Mouse (Mus musculus) embryonic facial prominence, embryonic 14.5 days (tissue): Measurements from ENCODE around the gene Igsf8. TPM values are rescaled to one million over a fixed set of nuclear protein-coding genes. Genes with fewer than 3 reads are reported as not detected.

Experiments used
- ATAC-seq: fragments of 200-750 bp; cut with Nextera tagmentation; 2 replicates; pipeline ENCODE4 v1.8.0; 2017; ENCODE audit warnings: low read depth, moderate number of reproducible peaks, moderate TSS enrichment
- DNase-seq: peaks from one replicate; pipeline ENCODE4 v3.0.0-alpha.2; 2015; ENCODE audit warnings: low spot score
- H3K27ac ChIP-seq: fragments of 300-500 bp; sonication (generic); replicated peaks from 2 replicates; pipeline ENCODE4 v1.5.1; 2014; ENCODE audit warnings: low read depth, mild to moderate bottlenecking, low read length, moderate library complexity
- H3K27me3 ChIP-seq: fragments of 300-500 bp; sonication (generic); replicated peaks from 2 replicates; pipeline ENCODE4 v1.6.1; 2014; ENCODE audit warnings: low read length; ENCODE audit not compliant: control insufficient read depth, insufficient read depth
- H3K36me3 ChIP-seq: fragments of 300-500 bp; sonication (generic); 2 replicates; pipeline ENCODE4 v1.6.1; 2014; ENCODE audit warnings: low read length, mixed read lengths; ENCODE audit not compliant: control insufficient read depth, insufficient read depth
- H3K4me1 ChIP-seq: fragments of 300-500 bp; sonication (generic); 2 replicates; pipeline ENCODE4 v1.6.1; 2014; ENCODE audit warnings: antibody characterized with exemption, low read length; ENCODE audit not compliant: control insufficient read depth, insufficient read depth
- H3K4me2 ChIP-seq: fragments of 300-500 bp; sonication (generic); 2 replicates; pipeline ENCODE4 v1.6.1; 2014; ENCODE audit warnings: low read depth, mild to moderate bottlenecking, low read length, moderate library complexity, mixed read lengths
- H3K4me3 ChIP-seq: fragments of 300-500 bp; sonication (generic); 2 replicates; pipeline ENCODE4 v1.5.1; 2014; ENCODE audit warnings: low read depth, mild to moderate bottlenecking, low read length
- H3K9ac ChIP-seq: fragments of 300-500 bp; sonication (generic); 2 replicates; pipeline ENCODE4 v1.6.1; 2014; ENCODE audit warnings: low read depth, mild to moderate bottlenecking, low read length, moderate library complexity, mixed read lengths
- H3K9me3 ChIP-seq: fragments of 300-500 bp; sonication (generic); 2 replicates; pipeline ENCODE4 v1.6.1; 2016; ENCODE audit warnings: low read length; ENCODE audit not compliant: control insufficient read depth
- WGBS: fragments of 180-500 bp; shearing (Covaris S2); extraction: QIAGEN DNeasy Blood & Tissue Kit; methylation state at CpG from one replicate; pipeline ENCODE4 v1.1.7; 2014; 5-methylcytosine and 5-hydroxymethylcytosine counted together
- polyA plus RNA-seq: library from polyadenylated mRNA; unstranded; fragments of >200 nt; fragmentation: Nextera tagmentation; extraction: Ambion mirVana; gene quantifications from 2 replicates; pipeline ENCODE4 v1.2.1, GENCODE M21; 2014

Gene Igsf8
- polyA plus RNA-seq, 1 experiment from 2014 or later = 57.2 TPM

- ATAC-seq (no peak), DNase-seq (no peak)
- Histone ChIP-seq H3K4me3 (no peak overlapping the region), H3K4me2 (no peak overlapping the region), H3K36me3 (no peaks in the 10 kb centered on the region), H3K27me3 (no peaks in the 10 kb centered on the region), H3K9me3 (no peaks in the 10 kb centered on the region), H3K4me1 (no peaks in the 10 kb centered on the region), H3K9ac (no peak overlapping the region), H3K27ac (no peak overlapping the region)
- WGBS = 77% methylated on average over 14 of the region's 16 CpGs
Measured at GRCm38 (mm10) chr1:172279768-172280509, 18.5 kb downstream of the Igsf8 start.

- ATAC-seq (no peak), DNase-seq (no peak)
- no peak overlapping the region for H3K4me2 ChIP-seq
- no peaks in the 10 kb centered on the region for H3K9me3 ChIP-seq
- no peaks in the 10 kb centered on the region for H3K4me1 ChIP-seq
- 81% methylated on average over 10 of the region's 10 CpGs for WGBS
- H3K9ac ChIP-seq = no peak overlapping the region
- no peak overlapping the region for H3K27ac ChIP-seq
- H3K36me3 ChIP-seq = no peaks in the 10 kb centered on the region
- H3K27me3 ChIP-seq = no peaks in the 10 kb centered on the region
- no peak overlapping the region for H3K4me3 ChIP-seq
Measured at GRCm38 (mm10) chr1:172281522-172282254, 20.2 kb downstream of the Igsf8 start.

- no peaks in the 10 kb centered on the region for H3K4me1 ChIP-seq
- ATAC-seq (no peak), DNase-seq (no peak)
- H3K4me3 ChIP-seq = no peak overlapping the region
- H3K4me2 ChIP-seq = no peak overlapping the region
- H3K36me3 ChIP-seq = no peaks in the 10 kb centered on the region
- 94% methylated on average over 6 of the region's 6 CpGs for WGBS
- no peaks in the 10 kb centered on the region for H3K27me3 ChIP-seq
- H3K27ac ChIP-seq = no peak overlapping the region
- H3K9me3 ChIP-seq = no peaks in the 10 kb centered on the region
- no peak overlapping the region for H3K9ac ChIP-seq
Measured at GRCm38 (mm10) chr1:172283073-172283472, 21.6 kb downstream of the Igsf8 start.

- DNase-seq (no peak), ATAC-seq (no peak)
- Histone ChIP-seq H3K4me3 (no peak overlapping the region), H3K36me3 (no peaks in the 10 kb centered on the region), H3K27ac (no peak overlapping the region), H3K9me3 (no peaks in the 10 kb centered on the region), H3K4me1 (no peaks in the 10 kb centered on the region), H3K9ac (no peak overlapping the region), H3K27me3 (no peaks in the 10 kb centered on the region), H3K4me2 (no peak overlapping the region)
- WGBS = 83% methylated on average over 14 of the region's 14 CpGs
Measured at GRCm38 (mm10) chr1:172284221-172284620, 22.8 kb downstream of the Igsf8 start.

DNA sequence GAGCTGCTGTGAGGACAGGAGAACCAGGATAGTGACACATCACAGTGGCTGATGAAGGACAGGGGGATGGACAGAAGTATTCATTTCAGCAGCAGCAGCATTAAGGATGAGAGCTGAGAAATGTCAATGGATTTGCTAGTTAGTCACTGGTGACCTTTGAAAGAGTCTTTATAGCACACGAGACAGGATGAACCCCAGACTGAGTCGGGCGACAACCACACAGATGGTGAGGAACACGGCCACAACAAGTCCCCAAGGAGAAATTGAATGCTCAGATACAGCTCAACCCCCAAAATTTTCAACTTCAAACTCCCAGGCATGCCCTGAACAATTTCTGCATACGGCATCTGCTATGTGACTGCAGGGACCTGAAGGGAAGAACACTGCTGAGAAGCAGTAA lies 25.3 kb downstream of the Igsf8 start:
- Histone ChIP-seq H3K9ac (no peak overlapping the region), H3K27ac (no peak overlapping the region), H3K4me2 (no peak overlapping the region), H3K4me3 (no peak overlapping the region), H3K4me1 (no peaks in the 10 kb centered on the region), H3K36me3 (no peaks in the 10 kb centered on the region), H3K27me3 (no peaks in the 10 kb centered on the region), H3K9me3 (no peaks in the 10 kb centered on the region)
- ATAC-seq (no peak), DNase-seq (no peak)
- WGBS = 82% methylated on average over 5 of the region's 5 CpGs

DNA sequence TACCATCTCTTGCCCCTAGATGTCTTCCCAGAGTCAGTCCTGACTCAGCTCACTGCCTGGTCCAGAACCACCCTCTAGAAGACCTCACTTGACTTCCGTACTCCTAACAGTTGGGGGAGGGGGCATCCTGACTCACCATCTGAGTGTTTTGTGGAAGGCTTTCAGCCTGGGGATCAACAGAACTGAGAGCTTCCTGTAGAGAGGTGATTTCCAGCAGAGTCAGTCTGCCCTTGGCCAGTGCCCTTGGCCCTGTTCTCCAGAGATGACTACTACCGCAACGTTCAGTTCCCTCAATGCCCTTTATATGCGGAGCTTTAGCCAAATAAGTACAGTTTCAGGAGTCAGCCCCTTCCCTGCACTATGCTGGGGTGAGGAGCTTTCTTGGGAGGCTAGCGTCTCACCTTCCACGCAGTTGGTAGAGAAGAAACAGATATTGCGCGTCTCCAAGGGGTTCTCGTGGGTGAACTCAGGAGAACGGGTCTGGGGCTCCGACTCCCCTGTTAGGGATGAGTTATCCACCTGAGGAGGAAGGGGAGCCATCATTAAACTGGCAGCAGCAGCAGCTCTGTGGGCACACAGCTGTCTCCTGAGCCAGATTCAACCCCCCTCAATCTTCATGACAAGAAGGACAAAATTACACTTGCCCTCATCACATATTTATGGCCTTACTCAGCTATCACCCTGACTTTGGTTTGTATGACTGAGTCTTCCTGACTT lies 27.6 kb downstream of the Igsf8 start:
- no peaks in the 10 kb centered on the region for H3K4me1 ChIP-seq
- WGBS = 88% methylated on average over 11 of the region's 11 CpGs
- ATAC-seq (no peak), DNase-seq (no peak)
- no peak overlapping the region for H3K4me2 ChIP-seq
- H3K9ac ChIP-seq = no peak overlapping the region
- H3K36me3 ChIP-seq = no peaks in the 10 kb centered on the region
- no peaks in the 10 kb centered on the region for H3K9me3 ChIP-seq
- no peaks in the 10 kb centered on the region for H3K27me3 ChIP-seq
- no peak overlapping the region for H3K4me3 ChIP-seq
- no peak overlapping the region for H3K27ac ChIP-seq

DNA sequence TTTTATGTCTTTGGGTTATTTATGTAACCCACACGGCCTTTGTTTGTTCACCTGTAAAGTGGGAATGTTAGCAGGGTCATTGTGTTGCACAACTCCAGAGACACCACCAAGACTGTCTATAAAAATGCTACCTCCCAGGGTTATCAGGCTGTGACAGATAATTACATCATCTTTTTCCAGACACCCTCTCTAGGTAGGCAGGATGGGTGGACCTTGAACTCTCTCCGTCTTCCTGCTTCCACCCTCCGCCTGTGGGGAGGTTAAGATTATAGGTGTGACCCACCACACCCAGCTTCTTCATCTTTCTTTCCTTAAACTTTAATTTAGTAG lies 28.1 kb downstream of the Igsf8 start:
- ATAC-seq (no peak), DNase-seq (no peak)
- no peak overlapping the region for H3K9ac ChIP-seq
- H3K4me1 ChIP-seq = peaks cover 3% of the 10 kb centered on the region; the same call in 1 of the 2 replicates
- H3K4me3 ChIP-seq = no peak overlapping the region
- no peak overlapping the region for H3K4me2 ChIP-seq
- H3K27me3 ChIP-seq = no peaks in the 10 kb centered on the region
- H3K9me3 ChIP-seq = no peaks in the 10 kb centered on the region
- WGBS = 83% methylated on average over 3 of the region's 3 CpGs
- no peak overlapping the region for H3K27ac ChIP-seq
- H3K36me3 ChIP-seq = no peaks in the 10 kb centered on the region

DNA sequence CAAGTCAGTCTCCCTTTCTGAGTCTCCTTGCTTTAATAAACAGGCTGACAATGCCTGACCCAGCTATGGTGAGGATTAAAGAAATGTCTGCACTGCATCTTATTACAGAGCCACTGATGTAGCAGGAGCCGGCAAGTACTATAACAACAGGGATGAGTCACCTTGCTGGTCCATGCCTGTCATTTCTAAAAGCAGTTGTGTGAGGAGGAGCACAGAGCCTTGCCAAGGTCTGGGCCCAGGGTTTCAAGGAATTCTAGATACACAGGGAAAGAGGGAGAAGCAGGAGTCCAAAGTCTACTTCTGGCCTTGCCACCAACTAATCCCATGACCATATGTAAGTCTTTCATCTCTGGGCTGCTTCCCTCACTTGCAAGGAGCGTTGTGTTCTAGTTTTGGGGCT lies 31.4 kb downstream of the Igsf8 start:
- Histone ChIP-seq H3K27ac (no peak overlapping the region), H3K4me2 (no peak overlapping the region), H3K9me3 (no peaks in the 10 kb centered on the region), H3K36me3 (no peaks in the 10 kb centered on the region), H3K27me3 (no peaks in the 10 kb centered on the region), H3K4me3 (no peak overlapping the region), H3K9ac (no peak overlapping the region), H3K4me1 (peaks cover 31% of the 10 kb centered on the region)
- DNase-seq (no peak), ATAC-seq (no peak)
- WGBS = 82% methylated on average over 2 of the region's 2 CpGs
